Mouse (Mus musculus): ENCODE measurements at regions not wholly inside any gene's neighbourhood (a gene's known extent, or its start where the extent isn't known, plus 50 kb on each side); places are given as distances from the start of the nearest gene placed in this dataset.

DNA sequence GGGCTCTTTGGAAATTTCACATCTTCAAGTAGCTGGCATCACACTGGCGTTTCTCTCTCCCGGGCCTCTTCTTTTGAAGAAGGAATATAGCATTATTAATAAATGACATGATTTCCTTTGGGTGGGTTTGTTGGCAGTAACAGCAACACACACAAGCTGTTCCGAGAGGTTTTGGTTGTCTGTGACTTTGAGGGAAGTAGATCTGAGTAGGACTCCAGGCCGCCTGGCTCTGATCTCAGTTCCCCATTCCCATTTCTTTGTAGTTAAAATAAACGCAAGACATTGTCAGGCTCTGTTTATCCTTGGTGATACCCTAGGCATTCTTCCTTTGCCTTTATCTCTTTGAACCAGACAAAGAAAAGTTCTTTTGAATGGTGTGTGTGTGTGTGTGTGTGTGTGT lies 83.3 kb upstream of the Gm9887 start:
- no peak for DNase-seq (ENCODE audit: low read depth, low spot score)

- DNase-seq (ENCODE audit: low read depth, low spot score), result no peak
These were observed 81.3 kb upstream of the Gm9887 start for GRCm38 (mm10) chr12:69453544-69453943.

GRCm38 (mm10) chr12:69452986-69453385 lies 80.7 kb upstream of the Gm9887 start:
- no peak for DNase-seq (ENCODE audit: low read depth, low spot score)

DNA sequence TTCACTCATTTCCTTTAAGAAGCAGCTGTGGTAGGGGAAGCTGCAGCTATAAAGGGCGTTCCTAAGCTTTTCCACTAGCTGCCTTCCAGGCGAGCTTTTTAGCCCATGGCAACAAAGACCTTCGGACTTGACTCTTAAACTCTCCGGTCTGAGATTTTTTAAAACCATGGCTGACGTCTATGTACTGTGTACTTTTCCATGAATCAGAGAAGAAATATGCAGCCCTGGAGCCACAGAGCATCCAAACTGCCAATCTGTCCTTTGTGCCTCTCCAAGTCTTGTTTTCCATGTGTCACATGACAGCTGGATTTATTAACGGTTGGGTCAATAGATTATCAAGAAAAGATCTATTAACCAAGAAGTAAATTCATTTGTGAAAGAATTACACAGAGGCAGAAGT lies 78.9 kb upstream of the Gm9887 start:
- no peak for DNase-seq (ENCODE audit: low read depth, low spot score)

GRCm38 (mm10) chr12:69447962-69448767 lies 75.9 kb upstream of the Gm9887 start:
- peak; percentile 53 for DNase-seq (ENCODE audit: low read depth, low spot score)

DNA sequence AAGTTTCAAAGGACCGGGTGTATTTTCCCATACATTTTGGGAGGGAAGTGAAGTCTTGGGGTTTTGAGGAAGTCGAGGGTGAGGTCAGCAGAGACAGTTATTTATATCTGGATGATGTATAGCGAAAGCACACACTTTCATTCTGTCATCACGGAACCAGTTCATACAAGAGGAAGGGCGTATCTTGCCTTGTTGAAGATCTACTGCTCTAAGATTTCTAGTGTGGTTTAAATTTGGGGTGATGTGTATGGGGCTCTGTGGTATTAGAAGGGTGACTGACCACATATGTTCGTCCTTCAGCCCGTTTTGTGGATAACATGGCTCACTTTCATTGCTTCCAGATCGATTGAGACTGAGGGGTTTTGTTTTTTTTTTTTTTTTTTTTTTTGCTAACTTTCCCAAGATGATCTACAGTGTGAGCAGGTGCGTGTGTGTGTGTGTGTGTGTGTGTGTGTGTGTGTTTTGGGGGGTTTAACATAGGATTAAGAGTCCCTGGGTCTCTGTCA lies 75.1 kb upstream of the Gm9887 start:
- DNase-seq (ENCODE audit: low read depth, low spot score), result peak; percentile 23

GRCm38 (mm10) chr12:69446468-69447321 lies 74.4 kb upstream of the Gm9887 start:
- DNase-seq (ENCODE audit: low read depth, low spot score), result peak; percentile 51

DNA sequence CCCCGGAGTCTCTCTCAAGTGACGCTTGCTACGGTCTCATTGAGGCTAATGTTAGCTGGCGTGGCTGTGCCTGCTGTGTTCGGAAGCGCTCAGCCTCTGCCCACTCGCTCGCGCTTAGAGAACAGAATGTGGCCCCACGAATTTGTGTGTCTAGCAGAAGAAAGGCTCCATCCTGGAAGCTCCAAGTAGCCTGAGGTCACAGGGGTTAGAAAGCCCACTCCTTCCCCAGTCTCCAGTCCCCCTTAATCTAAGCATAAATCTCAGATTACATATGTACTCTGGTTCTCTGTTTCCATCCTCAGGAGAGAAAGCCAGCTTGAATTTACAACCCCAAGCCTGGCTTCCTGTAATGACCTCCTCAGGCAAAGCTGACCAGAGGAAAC lies 73.8 kb upstream of the Gm9887 start:
- peak; percentile 63 for DNase-seq (ENCODE audit: low read depth, low spot score)

- DNase-seq (ENCODE audit: low read depth, low spot score), result no peak
These were observed 70.1 kb upstream of the Gm9887 start for GRCm38 (mm10) chr12:69442321-69442720.

- DNase-seq (ENCODE audit: low read depth, low spot score), result no peak
These were observed 69.5 kb upstream of the Gm9887 start for GRCm38 (mm10) chr12:69441764-69442163.

- no peak for DNase-seq (ENCODE audit: low read depth, low spot score)
These were observed 66.0 kb upstream of the Gm9887 start for GRCm38 (mm10) chr12:69438271-69438670.

DNA sequence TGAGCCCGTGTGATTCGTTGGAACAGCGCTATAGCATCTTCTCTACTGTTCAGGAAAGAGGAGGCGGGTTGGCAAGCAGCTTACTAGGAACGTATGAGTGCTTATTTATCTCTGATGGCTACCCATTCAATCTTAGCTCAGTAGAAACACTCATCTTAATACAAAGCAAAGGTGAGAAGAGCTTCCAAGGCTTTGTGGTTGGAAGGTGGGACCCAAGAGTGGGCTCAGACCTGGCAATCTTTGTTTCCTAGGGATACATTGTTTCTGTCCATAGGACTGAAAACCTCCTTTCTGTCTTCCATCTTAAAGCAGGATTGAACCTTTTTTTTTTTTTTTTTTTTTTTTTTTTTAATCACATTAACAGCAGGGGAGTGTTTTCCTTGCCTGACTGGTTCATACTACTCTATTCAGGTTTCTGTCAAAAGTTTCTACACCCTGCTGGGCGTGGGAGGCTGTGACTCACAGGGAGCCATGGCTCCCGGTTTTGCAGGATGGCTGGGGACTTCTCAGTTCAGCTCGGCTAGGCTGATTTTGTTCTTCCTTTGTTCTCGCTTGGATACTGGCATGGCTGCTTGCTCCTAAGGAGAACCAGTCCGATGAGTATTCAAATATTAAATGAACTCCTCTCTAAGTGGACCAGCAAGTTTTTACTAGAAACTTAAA lies 64.7 kb upstream of the Gm9887 start:
- peak; percentile 89 for DNase-seq (ENCODE audit: low read depth, low spot score)

GRCm38 (mm10) chr12:69434315-69434714 lies 62.1 kb upstream of the Gm9887 start:
- no peak for DNase-seq (ENCODE audit: low read depth, low spot score)

DNA sequence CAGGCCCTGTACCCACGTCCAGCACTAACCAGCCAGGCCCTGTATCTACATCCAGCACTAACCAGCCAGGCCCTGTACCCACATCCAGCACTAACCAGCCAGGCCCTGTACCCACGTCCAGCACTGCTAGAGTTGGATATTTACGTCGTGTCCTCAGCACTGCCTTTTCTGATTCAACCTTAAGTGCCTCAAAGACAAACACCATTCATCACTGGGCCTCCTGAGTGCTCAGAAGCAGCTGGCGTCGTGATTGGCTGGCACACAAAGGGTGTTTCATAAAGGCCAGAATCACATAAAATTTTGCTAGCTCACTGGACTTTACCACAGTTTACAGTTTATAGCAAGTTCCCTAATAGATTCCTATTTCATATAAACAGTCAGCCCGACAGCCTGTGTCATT lies 59.8 kb upstream of the Gm9887 start:
- no peak for DNase-seq (ENCODE audit: low read depth, low spot score)

- DNase-seq (ENCODE audit: low read depth, low spot score), result no peak
These were observed 55.9 kb upstream of the Gm9887 start for GRCm38 (mm10) chr12:69428108-69428507.

GRCm38 (mm10) chr12:69425610-69426009 lies 53.4 kb upstream of the Gm9887 start:
- no peak for DNase-seq (ENCODE audit: low read depth, low spot score)

- DNase-seq (ENCODE audit: low read depth, low spot score), result no peak
These were observed 52.7 kb upstream of the Gm9887 start for GRCm38 (mm10) chr12:69424971-69425370.

Data from brain, adult 2 months (tissue).